Comparison of ENCODE assay signal across 8 mouse cellular contexts in the genomic region with DNA sequence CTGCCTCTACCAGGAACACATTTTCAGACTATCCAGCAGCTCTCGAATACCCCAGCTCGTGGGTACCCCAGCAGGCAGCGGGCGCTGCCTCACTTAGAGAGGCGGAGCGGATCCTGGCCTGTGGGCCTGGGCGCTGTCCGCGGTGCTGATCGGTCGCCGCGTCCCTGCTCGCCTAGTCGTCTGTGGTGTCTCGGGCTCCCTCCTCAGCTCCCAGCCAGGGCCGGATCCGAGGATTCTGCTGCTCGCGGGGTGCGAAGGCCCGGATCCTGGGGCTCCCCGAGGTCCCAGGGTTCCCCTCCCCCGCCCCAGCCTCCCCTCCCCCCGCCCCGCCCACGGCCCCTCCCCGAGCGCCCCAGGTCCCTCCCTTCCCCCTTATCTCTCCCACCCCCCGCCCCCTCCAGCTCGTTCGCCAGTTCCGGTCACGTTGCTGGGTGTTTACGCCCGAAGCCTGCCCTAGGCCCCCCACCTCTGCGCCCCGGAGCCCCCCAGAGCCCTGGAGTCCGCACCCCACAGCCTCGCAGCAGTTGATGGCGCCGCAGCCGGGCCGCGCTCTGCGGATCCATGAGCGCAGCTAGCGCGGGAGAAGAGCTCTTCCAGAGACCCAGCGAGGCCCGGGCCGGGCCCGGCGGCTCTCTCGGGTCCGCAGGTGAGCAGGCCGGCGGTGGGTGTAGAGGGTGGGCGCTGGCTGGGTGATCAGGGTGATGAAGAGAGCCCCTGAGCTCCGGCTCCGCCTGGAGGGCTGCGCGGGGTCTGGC. TPM values are rescaled to one million over a fixed set of nuclear protein-coding genes. Genes with fewer than 3 reads are reported as not detected.
DNase-seq lines count a peak whose midpoint lies in the region.

A gene (plus strand): TSS at position 405 of the 755 bp plus-strand sequence.

- DNase-seq in adrenal gland, adult 18-20 months (ENCODE audit: low spot score in 2 of 2) = peak; percentile 80 to 84
- peak; percentile 97 for DNase-seq in embryo, embryonic 10 days (ENCODE audit: low spot score)
- DNase-seq in gastrocnemius, postnatal 10 days = peak; percentile 86
- DNase-seq in hindlimb bud, embryonic 11.5 days (ENCODE audit: extremely low spot score, low read depth, low spot score) = peak; percentile 49
- peak; percentile 62 to 72 for DNase-seq in left cerebral cortex, postnatal 14 days (ENCODE audit: low spot score in 2 of 2)
- peak; percentile 92 for DNase-seq in mesoderm, embryonic 11.5 days (ENCODE audit: low read depth, low spot score)
- peak; percentile 52 to 61 for DNase-seq in right cerebral cortex, postnatal 36 days (ENCODE audit: low spot score in 2 of 2)
- DNase-seq in yolk sac, embryonic 10.5 days (ENCODE audit: low spot score) = peak; percentile 76

- intact Hi-C loops in left cerebral cortex, postnatal 14 days (cut with DNase I) = no loop called here

RNA-seq across cellular contexts. Expression of the gene that starts here (rescaled TPM):
- total RNA-seq in adrenal gland, adult 18-20 months (2021) = 1 to 10 TPM; 3.0 to 3.7 TPM
- under 1 TPM; 0.12 to 0.32 TPM for total RNA-seq in gastrocnemius, postnatal 10 days (2021)
- total RNA-seq in left cerebral cortex, postnatal 14 days (2021) = 10 to 100 TPM; 23.1 to 23.4 TPM

Comparison
In these comparisons a context has a peak if more than half of its experiments do, and no peak if none do; other contexts are left out.
1. Peak in every context shown above with its lines: DNase-seq.
2. RNA of the gene that starts here (total RNA-seq): 23.1 to 23.4 TPM in left cerebral cortex, postnatal 14 days; 3.0 to 3.7 TPM in adrenal gland, adult 18-20 months and 0.12 to 0.32 TPM in gastrocnemius, postnatal 10 days; every median in the first group is over 4 times any median in the second.
3. Peak in DNase-seq in gastrocnemius, postnatal 10 days; RNA of the gene not detected or under 1 TPM.